Mouse (Mus musculus): Measurements from ENCODE around the gene Gatc. TPM values are rescaled to one million over a fixed set of nuclear protein-coding genes. Genes with fewer than 3 reads are reported as not detected.

Gatc gene
- total RNA-seq, 2 experiments from 2014 or later: 18.6 to 41.1 TPM

- ATAC-seq (replicated peaks; ENCODE audit: low FRiP score, low TSS enrichment, poor library complexity, severe bottlenecking): no peak
These were observed 44.6 kb downstream of the Gatc start for GRCm38 (mm10) chr5:115296347-115296746.

GRCm38 (mm10) chr5:115294173-115294572 lies 46.8 kb downstream of the Gatc start:
- peak; percentile 50; the same call in 1 of the 2 replicates for ATAC-seq (replicated peaks; ENCODE audit: low FRiP score, low TSS enrichment, poor library complexity, severe bottlenecking)

GRCm38 (mm10) chr5:115284735-115285134 lies 56.2 kb downstream of the Gatc start:
- 0 out of 2 replicates have a peak, but pooled peaks have one; percentile 50 for ATAC-seq (replicated peaks; ENCODE audit: low FRiP score, low TSS enrichment, poor library complexity, severe bottlenecking)

Other genes with a start within 250 kb of the Gatc start
- gene Gm10401, start 242.9 kb downstream of the Gatc start, total RNA-seq (2014; fragmentation: Nextera tagmentation): not detected in 2 replicates
- gene Gm10401, start 242.9 kb downstream of the Gatc start, total RNA-seq (2017): 6.0 TPM in 1 of 2 replicates, not detected in the other
- gene Acads, start 221.8 kb downstream of the Gatc start, total RNA-seq (2014; fragmentation: Nextera tagmentation): 39.6 and 50.3 TPM in 2 replicates
- 19.2 and 24.8 TPM in 2 replicates for gene Acads, start 221.8 kb downstream of the Gatc start, total RNA-seq (2017)
- 13.8 and 15.5 TPM in 2 replicates for gene Unc119b, start 206.2 kb downstream of the Gatc start, total RNA-seq (2014; fragmentation: Nextera tagmentation)
- gene Unc119b, start 206.2 kb downstream of the Gatc start, total RNA-seq (2017): 7.1 and 12.7 TPM in 2 replicates
- gene Mlec, start 183.0 kb downstream of the Gatc start, total RNA-seq (2014; fragmentation: Nextera tagmentation): 86.1 and 86.4 TPM in 2 replicates
- gene Mlec, start 183.0 kb downstream of the Gatc start, total RNA-seq (2017): 101 and 113 TPM in 2 replicates
- not detected in 2 replicates for gene Cabp1, start 146.8 kb downstream of the Gatc start, total RNA-seq (2014; fragmentation: Nextera tagmentation)
- not detected in 2 replicates for gene Cabp1, start 146.8 kb downstream of the Gatc start, total RNA-seq (2017)
- 130 and 136 TPM in 2 replicates for gene Pop5, start 105.3 kb downstream of the Gatc start, total RNA-seq (2014; fragmentation: Nextera tagmentation)
- 69.1 and 154 TPM in 2 replicates for gene Pop5, start 105.3 kb downstream of the Gatc start, total RNA-seq (2017)
- gene Rnf10, start 68.3 kb downstream of the Gatc start, total RNA-seq (2014; fragmentation: Nextera tagmentation): 47.4 and 71.5 TPM in 2 replicates
- gene Rnf10, start 68.3 kb downstream of the Gatc start, total RNA-seq (2017): 35.9 and 36.9 TPM in 2 replicates
- gene Coq5, start 61.5 kb downstream of the Gatc start, total RNA-seq (2014; fragmentation: Nextera tagmentation): 23.0 and 35.5 TPM in 2 replicates
- gene Coq5, start 61.5 kb downstream of the Gatc start, total RNA-seq (2017): 71.1 and 78.6 TPM in 2 replicates
- gene Dynll1, start 40.2 kb downstream of the Gatc start, total RNA-seq (2014; fragmentation: Nextera tagmentation): 550 and 746 TPM in 2 replicates
- 379 and 555 TPM in 2 replicates for gene Dynll1, start 40.2 kb downstream of the Gatc start, total RNA-seq (2017)
- 74.7 and 96.0 TPM in 2 replicates for gene Srsf9, start 14.0 kb downstream of the Gatc start, total RNA-seq (2014; fragmentation: Nextera tagmentation)
- 61.6 and 108 TPM in 2 replicates for gene Srsf9, start 14.0 kb downstream of the Gatc start, total RNA-seq (2017)
- gene Triap1, start within 50 bp of the Gatc start, total RNA-seq (2014; fragmentation: Nextera tagmentation): 36.8 and 45.8 TPM in 2 replicates
- gene Triap1, start within 50 bp of the Gatc start, total RNA-seq (2017): 16.8 and 19.8 TPM in 2 replicates
- gene Cox6a1, start 7.8 kb upstream of the Gatc start, total RNA-seq (2014; fragmentation: Nextera tagmentation): 744 and 848 TPM in 2 replicates
- gene Cox6a1, start 7.8 kb upstream of the Gatc start, total RNA-seq (2017): 84.8 and 115 TPM in 2 replicates
- not detected in 2 replicates for gene Msi1, start 88.4 kb upstream of the Gatc start, total RNA-seq (2014; fragmentation: Nextera tagmentation)
- not detected in 2 replicates for gene Msi1, start 88.4 kb upstream of the Gatc start, total RNA-seq (2017)
- gene Pla2g1b, start 125.1 kb upstream of the Gatc start, total RNA-seq (2014; fragmentation: Nextera tagmentation): not detected in 2 replicates
- gene Pla2g1b, start 125.1 kb upstream of the Gatc start, total RNA-seq (2017): not detected in 2 replicates
- gene Sirt4, start 143.5 kb upstream of the Gatc start, total RNA-seq (2014; fragmentation: Nextera tagmentation): 10.7 and 20.4 TPM in 2 replicates
- 3.4 and 7.2 TPM in 2 replicates for gene Sirt4, start 143.5 kb upstream of the Gatc start, total RNA-seq (2017)
- gene Pxn, start 165.5 kb upstream of the Gatc start, total RNA-seq (2014; fragmentation: Nextera tagmentation): 31.8 and 34.0 TPM in 2 replicates
- 36.1 and 47.5 TPM in 2 replicates for gene Pxn, start 165.5 kb upstream of the Gatc start, total RNA-seq (2017)
- gene Rplp0, start 218.3 kb upstream of the Gatc start, total RNA-seq (2014; fragmentation: Nextera tagmentation): 2,668 and 3,132 TPM in 2 replicates
- 1,591 and 2,082 TPM in 2 replicates for gene Rplp0, start 218.3 kb upstream of the Gatc start, total RNA-seq (2017)
- 66.1 and 67.0 TPM in 2 replicates for gene Gcn1l1, start 224.1 kb upstream of the Gatc start, total RNA-seq (2014; fragmentation: Nextera tagmentation)
- gene Gcn1l1, start 224.1 kb upstream of the Gatc start, total RNA-seq (2017): 31.2 and 54.2 TPM in 2 replicates

All from megakaryocyte-erythroid progenitor cell, adult 5-6 weeks (primary cell).